23 mouse cellular contexts compared by ENCODE assay signal in the genomic region with DNA sequence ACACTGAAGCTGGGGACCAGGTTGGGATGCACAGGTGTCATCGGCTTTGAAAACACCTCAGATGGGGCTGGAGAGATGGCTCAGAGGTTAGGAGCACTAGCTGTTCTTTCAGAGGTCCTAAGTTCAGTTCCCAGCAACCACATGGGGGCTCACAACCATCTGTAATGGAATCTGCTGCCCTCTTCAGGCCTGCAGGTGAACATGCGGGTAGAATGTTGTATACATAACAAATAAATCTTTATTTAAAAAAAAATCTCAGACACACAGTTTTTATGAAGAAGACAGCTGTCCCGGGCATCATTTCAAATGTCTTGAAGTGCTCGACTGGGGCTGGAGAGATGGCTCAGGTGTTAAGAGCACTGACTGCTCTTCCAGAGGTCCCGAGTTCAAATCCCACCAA. TPM values are rescaled to one million over a fixed set of nuclear protein-coding genes. Genes with fewer than 3 reads are reported as not detected.
A peak's percentile ranks its signal among the peaks of the same experiment; 100 is the strongest.
DNase-seq lines count a peak whose midpoint lies in the region; ATAC-seq and TF ChIP-seq lines count a peak whose summit lies in the region.
"Had no signal": no experiment of that assay in that cellular context is flagged by ENCODE, and none has a peak within 500 bp of the region (broad histone marks: within the 10 kb centered on the region; RNA-seq: fewer than 3 reads in every experiment).

No protein-coding gene starts in this region.

- TF ChIP-seq CTCF in heart, postnatal 0 days (IDR thresholded peaks at IDR 0.05; ENCODE audit: low read depth) = peak; percentile 29
- TF ChIP-seq CTCF in left cerebral cortex, adult 2 months (IDR thresholded peaks at IDR 0.05) = peak; percentile 41
- TF ChIP-seq CTCF in midbrain, postnatal 0 days (IDR thresholded peaks at IDR 0.05) = peak; percentile 51
- peak; percentile 43 for TF ChIP-seq CTCF in stomach, postnatal 0 days (IDR thresholded peaks at IDR 0.05; ENCODE audit: low read depth)

- TF ChIP-seq EP300 in heart, postnatal 0 days (IDR thresholded peaks at IDR 0.05; ENCODE audit: low read depth) = no peak
- no peak for TF ChIP-seq EP300 in stomach, postnatal 0 days (optimal IDR thresholded peaks at IDR 0.05)

- H3K27ac ChIP-seq in heart, postnatal 0 days (ENCODE audit: low read depth) = no peak overlapping the region
- H3K27ac ChIP-seq in left cerebral cortex, adult 2 months = no peak overlapping the region
- no peak overlapping the region for H3K27ac ChIP-seq in midbrain, postnatal 0 days (ENCODE audit: low read depth, low read length)
- no peak overlapping the region for H3K27ac ChIP-seq in midbrain, embryonic 16.5 days (ENCODE audit: low read length)
- no peak overlapping the region for H3K27ac ChIP-seq in stomach, postnatal 0 days (replicated peaks)
- H3K27ac ChIP-seq: embryonic facial prominence, embryonic 10.5 days; forebrain, embryonic 10.5 days; heart, embryonic 10.5 days; hindbrain, embryonic 10.5 days; lung, embryonic 15.5 days; macrophage; midbrain, embryonic 10.5 days; neural tube, embryonic 15.5 days had no signal

- intact Hi-C loops in left cerebral cortex, adult 2 months (cut with DNase I) = no loop called here

- H3K4me2 ChIP-seq in heart, postnatal 0 days (ENCODE audit: low read depth, low read length) = no peak overlapping the region
- no peak overlapping the region for H3K4me2 ChIP-seq in midbrain, postnatal 0 days (ENCODE audit: low read depth, low read length, poor library complexity, severe bottlenecking)
- no peak overlapping the region for H3K4me2 ChIP-seq in midbrain, embryonic 16.5 days (ENCODE audit: low read length)
- no peak overlapping the region for H3K4me2 ChIP-seq in stomach, postnatal 0 days (replicated peaks; ENCODE audit: low read depth)
- H3K4me2 ChIP-seq: lung, embryonic 15.5 days; neural tube, embryonic 15.5 days had no signal

- DNase-seq in heart, postnatal 0 days (ENCODE audit: low spot score) = no peak
- DNase-seq in heart, postnatal 4 days = no peak
- no peak for DNase-seq in left cerebral cortex, adult 2 months (ENCODE audit: extremely low spot score in 1 of 2, low spot score in 2 of 2)
- no peak for DNase-seq in left cerebral cortex, adult 9 months (ENCODE audit: low spot score in 2 of 2)
- DNase-seq in midbrain, postnatal 0 days (ENCODE audit: low spot score) = no peak
- DNase-seq in stomach, postnatal 0 days (ENCODE audit: low spot score) = no peak
- DNase-seq: adrenal gland, postnatal 25 days; cerebellum, adult 9-11 months; kidney, adult 9 months; kidney, postnatal 25 days; right cerebral cortex, adult 18-20 months had no signal

- peaks cover 24% of the 10 kb centered on the region for H3K4me1 ChIP-seq in heart, postnatal 0 days (ENCODE audit: control insufficient read depth, insufficient read depth)
- H3K4me1 ChIP-seq in midbrain, postnatal 0 days (ENCODE audit: insufficient read depth, low read length) = peaks cover 19% of the 10 kb centered on the region
- peaks cover 19% of the 10 kb centered on the region for H3K4me1 ChIP-seq in midbrain, embryonic 16.5 days (ENCODE audit: control insufficient read depth, insufficient read depth, low read length)
- H3K4me1 ChIP-seq in stomach, postnatal 0 days (replicated peaks; ENCODE audit: control insufficient read depth, insufficient read depth) = no peaks in the 10 kb centered on the region

- H3K4me3 ChIP-seq in heart, postnatal 0 days (ENCODE audit: low read depth, low read length) = no peak overlapping the region
- H3K4me3 ChIP-seq in left cerebral cortex, adult 2 months = no peak overlapping the region
- no peak overlapping the region for H3K4me3 ChIP-seq in midbrain, postnatal 0 days (ENCODE audit: low read depth, low read length)
- no peak overlapping the region for H3K4me3 ChIP-seq in midbrain, embryonic 16.5 days (ENCODE audit: low read depth, low read length)
- no peak overlapping the region for H3K4me3 ChIP-seq in stomach, postnatal 0 days (ENCODE audit: low read depth, low read length)
- H3K4me3 ChIP-seq: embryonic facial prominence, embryonic 10.5 days; forebrain, embryonic 10.5 days; heart, embryonic 10.5 days; hindbrain, embryonic 10.5 days; lung, embryonic 15.5 days; midbrain, embryonic 10.5 days; neural tube, embryonic 15.5 days had no signal

- no peaks in the 10 kb centered on the region for H3K27me3 ChIP-seq in heart, postnatal 0 days (ENCODE audit: control insufficient read depth, insufficient read depth, low read length)
- no peaks in the 10 kb centered on the region for H3K27me3 ChIP-seq in midbrain, postnatal 0 days (ENCODE audit: insufficient read depth, low read length)
- H3K27me3 ChIP-seq in midbrain, embryonic 16.5 days (ENCODE audit: control insufficient read depth, insufficient read depth, low read depth, low read length) = no peaks in the 10 kb centered on the region
- no peaks in the 10 kb centered on the region for H3K27me3 ChIP-seq in stomach, postnatal 0 days (ENCODE audit: control insufficient read depth, insufficient read depth, low read length)
- H3K27me3 ChIP-seq: CH12.LX had no signal

- no peaks in the 10 kb centered on the region for H3K36me3 ChIP-seq in heart, postnatal 0 days (replicated peaks; ENCODE audit: control insufficient read depth, insufficient read depth, low read length)
- no peaks in the 10 kb centered on the region for H3K36me3 ChIP-seq in midbrain, postnatal 0 days (ENCODE audit: insufficient read depth, low read length)
- H3K36me3 ChIP-seq in midbrain, embryonic 16.5 days (ENCODE audit: control insufficient read depth, insufficient read depth, low read length) = no peaks in the 10 kb centered on the region
- no peaks in the 10 kb centered on the region for H3K36me3 ChIP-seq in stomach, postnatal 0 days (ENCODE audit: control insufficient read depth, insufficient read depth, low read length)
- H3K36me3 ChIP-seq: embryonic facial prominence, embryonic 10.5 days; forebrain, embryonic 10.5 days; hindbrain, embryonic 10.5 days; lung, embryonic 15.5 days; midbrain, embryonic 10.5 days; neural tube, embryonic 15.5 days had no signal

- 0 out of 2 replicates have a peak, but pooled peaks cover 5% of the 10 kb centered on the region for H3K9me3 ChIP-seq in heart, postnatal 0 days (replicated peaks; ENCODE audit: control insufficient read depth, low read length)
- no peaks in the 10 kb centered on the region for H3K9me3 ChIP-seq in midbrain, postnatal 0 days (ENCODE audit: low read length)
- H3K9me3 ChIP-seq in midbrain, embryonic 16.5 days (replicated peaks; ENCODE audit: control insufficient read depth, low read length, poor library complexity, severe bottlenecking) = no peaks in the 10 kb centered on the region
- no peaks in the 10 kb centered on the region for H3K9me3 ChIP-seq in stomach, postnatal 0 days (ENCODE audit: control insufficient read depth, low read length)
- H3K9me3 ChIP-seq: hindbrain, embryonic 10.5 days; lung, embryonic 15.5 days; midbrain, embryonic 10.5 days; neural tube, embryonic 15.5 days had no signal

- no peak for ATAC-seq in heart, postnatal 0 days (ENCODE audit: insufficient read depth, low read depth)
- no peak for ATAC-seq in midbrain, postnatal 0 days (ENCODE audit: low FRiP score)
- no peak for ATAC-seq in midbrain, embryonic 16.5 days
- ATAC-seq in stomach, postnatal 0 days (ENCODE audit: low FRiP score, low TSS enrichment) = no peak
- ATAC-seq in erythroid progenitor cell, adult 5-6 weeks (replicated peaks; ENCODE audit: low FRiP score, poor library complexity, severe bottlenecking) = no peak

- no peak overlapping the region for H3K9ac ChIP-seq in heart, postnatal 0 days (replicated peaks; ENCODE audit: low read depth, low read length)
- H3K9ac ChIP-seq in midbrain, postnatal 0 days (replicated peaks; ENCODE audit: low read length, poor library complexity, severe bottlenecking) = no peak overlapping the region
- H3K9ac ChIP-seq in midbrain, embryonic 16.5 days (ENCODE audit: low read depth, low read length) = no peak overlapping the region
- H3K9ac ChIP-seq in stomach, postnatal 0 days (ENCODE audit: low read length) = no peak overlapping the region
- H3K9ac ChIP-seq: lung, embryonic 15.5 days; neural tube, embryonic 15.5 days had no signal

- 97% methylated on average over 5 of the region's 5 CpGs for WGBS in heart, postnatal 0 days
- 95% methylated on average over 5 of the region's 5 CpGs for WGBS in midbrain, postnatal 0 days
- 98% methylated on average over 5 of the region's 5 CpGs for WGBS in midbrain, embryonic 16.5 days
- WGBS in stomach, postnatal 0 days = 93% methylated on average over 5 of the region's 5 CpGs

RNA-seq across cellular contexts. Expression of a gene that starts 59.5 kb away (rescaled TPM):
- not detected in 2 replicates for total RNA-seq in heart, postnatal 0 days (2014; rRNA removed; ENCODE audit: low replicate concordance)
- polyA plus RNA-seq in heart, postnatal 0 days (2015; fragmentation: Nextera tagmentation; extraction: Ambion mirVana) = 0.77 and 0.89 TPM in 2 replicates
- 1 to 10 TPM; 1.4 to 1.7 TPM for total RNA-seq in heart, postnatal 4 days (2021)
- 1 to 10 TPM; 1.3 to 1.7 TPM for total RNA-seq in left cerebral cortex, adult 2 months (2021)
- total RNA-seq in midbrain, postnatal 0 days (2014; rRNA removed) = 1.4 and 3.0 TPM in 2 replicates
- polyA plus RNA-seq in midbrain, postnatal 0 days (2015; fragmentation: Nextera tagmentation; extraction: Ambion mirVana) = 2.2 and 3.1 TPM in 2 replicates
- 0.60 and 2.3 TPM in 2 replicates for polyA plus RNA-seq in midbrain, embryonic 16.5 days (2015; fragmentation: Nextera tagmentation; extraction: Ambion mirVana)
- 0.52 and 0.64 TPM in 2 replicates for polyA plus RNA-seq in stomach, postnatal 0 days (2015; fragmentation: Nextera tagmentation; extraction: Ambion mirVana)
- total RNA-seq in erythroid progenitor cell, adult 5-6 weeks (2015; ENCODE audit: low replicate concordance) = not detected in 2 replicates
- total RNA-seq in erythroid progenitor cell, adult 5-6 weeks (2017; ENCODE audit: low replicate concordance) = not detected in 2 replicates
- total RNA-seq: CH12.LX; common myeloid progenitor, adult 5-6 weeks had no signal
- polyA plus RNA-seq: macrophage had no signal
